Mouse (Mus musculus) 3134 (cell line): ENCODE results near the gene Lrif1.
"Not testable (repeated sequence)": the region's sequence is repeated elsewhere in the genome, so short reads cannot be mapped to it uniquely, and the experiment has no call there.

Experiments used
- DNase-seq: peaks from one replicate; pipeline ENCODE4 v3.0.0-alpha.2; 2011; ENCODE audit warnings: low spot score; ENCODE audit not compliant: insufficient read length; ENCODE audit errors: extremely low read depth

Lrif1 gene

DNA sequence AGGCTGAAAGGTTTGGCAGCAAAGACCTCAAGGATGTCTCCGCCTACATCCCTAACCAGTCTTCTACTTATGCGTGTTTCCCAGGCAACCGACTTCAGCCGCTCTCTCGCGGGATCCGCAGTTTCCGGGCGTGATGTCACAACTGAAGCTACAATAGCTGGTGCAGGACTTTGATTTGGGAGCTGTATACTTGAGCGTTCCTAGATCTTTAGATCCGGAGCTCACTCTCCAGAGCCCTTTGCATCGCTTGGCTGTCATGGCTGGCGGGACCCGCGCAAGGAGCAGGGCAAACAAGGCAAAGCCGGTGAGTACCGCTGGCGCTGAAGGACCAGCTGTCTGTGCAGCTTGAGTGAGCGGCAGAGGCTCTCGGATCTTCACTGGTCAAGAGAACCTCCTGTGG is at the start of gene Lrif1:
Lrif1 (plus strand) TSS at position 158 of the 400 bp plus-strand sequence.
- peak; percentile 82 for DNase-seq

DNA sequence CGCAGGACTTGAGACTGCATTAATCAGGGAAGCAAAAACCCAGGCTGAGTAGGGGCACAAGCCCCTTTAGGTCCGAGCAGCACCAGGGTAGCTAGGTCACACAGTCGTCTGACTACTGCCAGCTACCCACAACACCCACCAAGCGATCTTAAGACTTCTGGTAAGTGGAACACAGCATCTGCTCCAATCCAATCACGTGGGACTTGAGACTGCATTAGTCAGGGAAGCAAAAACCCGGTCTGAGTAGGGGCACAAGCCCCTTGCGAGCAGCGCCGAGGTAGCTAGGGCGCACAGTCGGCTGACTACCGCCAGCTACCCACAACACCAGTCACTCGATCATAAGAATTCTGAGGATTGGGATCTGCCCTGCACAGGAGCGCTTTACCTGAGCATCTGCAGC is 12.0 kb upstream of the Lrif1 start:
- DNase-seq = not testable (repeated sequence)

DNA sequence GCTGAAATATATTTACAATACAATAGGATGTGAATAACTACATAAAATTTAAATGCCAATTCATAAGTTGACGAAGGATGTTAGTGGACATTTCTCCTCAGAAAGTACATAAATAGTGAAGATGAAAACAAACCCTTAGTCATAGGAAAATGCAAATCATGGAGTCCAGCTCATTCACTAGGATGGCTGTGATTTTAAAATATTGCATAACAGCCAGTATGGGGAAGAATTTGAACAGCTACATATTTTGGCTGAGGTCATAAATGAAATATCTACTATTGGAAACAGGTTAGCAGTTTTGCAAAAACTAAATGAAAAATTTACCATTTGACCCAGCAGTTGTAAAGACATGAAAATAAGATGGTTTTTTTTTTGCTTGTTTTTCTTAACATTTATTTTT is 594 bp downstream of the Lrif1 start:
- DNase-seq = no peak

DNA sequence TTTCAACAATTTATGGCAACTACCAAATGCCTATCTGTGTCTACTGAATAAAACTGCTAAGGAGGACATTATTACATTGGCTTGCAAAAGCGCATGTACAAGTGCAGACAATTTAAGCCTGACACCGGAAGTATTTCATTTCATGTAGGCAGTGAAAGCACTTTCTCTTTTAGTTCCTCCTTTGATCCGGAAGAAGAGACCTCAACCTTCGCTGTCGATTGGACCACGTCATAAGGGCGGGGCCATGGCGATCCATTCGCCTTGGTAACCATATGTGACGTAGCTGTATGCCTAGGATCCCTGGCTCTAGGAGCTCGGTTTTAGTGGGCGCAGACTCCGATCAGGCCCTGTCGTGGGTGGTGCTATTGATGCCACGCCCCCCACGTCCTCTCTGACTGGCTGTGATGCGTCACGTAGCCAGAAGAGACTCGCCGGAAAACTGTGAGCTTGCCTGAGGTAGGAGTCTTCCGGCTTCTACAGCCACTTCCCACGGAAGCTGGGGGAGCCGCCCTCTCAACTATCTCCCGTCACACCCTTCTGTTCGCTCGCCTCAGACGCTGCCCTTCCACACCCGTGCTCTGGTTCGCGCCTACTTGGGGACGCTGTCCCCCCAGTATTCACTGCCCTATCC is 36.7 kb downstream of the Lrif1 start:
- DNase-seq = peak; percentile 97

- peak; percentile 97 for DNase-seq
Measured at GRCm38 (mm10) chr3:106722028-106722945, 37.5 kb downstream of the Lrif1 start.

DNA sequence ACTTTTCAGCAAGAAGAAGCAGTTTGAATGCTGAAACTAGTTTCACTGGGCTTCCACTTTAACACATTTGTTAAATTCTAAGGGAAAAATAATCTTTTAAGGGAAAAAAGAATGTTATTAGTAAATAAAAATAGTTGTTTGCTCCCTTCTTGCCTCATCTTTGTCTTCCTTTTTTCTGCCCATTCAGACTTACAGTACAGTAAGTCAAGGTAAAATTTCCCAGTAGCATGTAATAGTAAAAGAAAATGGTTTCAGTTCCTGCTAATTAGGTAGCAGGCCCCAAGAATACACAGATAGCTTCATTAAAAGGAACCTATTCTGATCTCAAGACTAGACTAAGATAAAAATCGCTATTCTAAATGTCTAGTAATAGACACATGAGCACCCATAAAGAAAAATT is 71.1 kb downstream of the Lrif1 start:
- DNase-seq = no peak

DNA sequence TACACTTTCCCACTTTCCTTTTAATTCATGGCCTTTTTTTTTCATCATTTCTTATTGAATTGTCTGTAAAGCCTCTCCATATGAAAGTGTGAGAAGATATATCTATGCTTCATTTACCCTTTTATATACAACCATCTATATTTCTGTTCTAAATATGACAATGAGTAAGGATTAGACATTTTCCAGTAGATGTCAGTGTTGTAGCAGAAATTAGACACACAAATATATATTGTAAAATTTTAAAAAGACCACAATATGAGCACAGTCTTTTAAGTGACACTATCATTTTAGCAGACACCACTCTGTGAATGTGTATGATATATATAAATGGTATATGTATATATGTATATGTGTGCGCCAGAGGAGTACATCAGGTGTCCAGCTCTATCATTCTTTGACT is 87.0 kb downstream of the Lrif1 start:
- no peak for DNase-seq

- no peak for DNase-seq
Measured at GRCm38 (mm10) chr3:106785130-106785529, 100.3 kb downstream of the Lrif1 start.
